Mouse (Mus musculus) forelimb bud, embryonic 11.5 days (tissue): ENCODE measurements at regions not wholly inside any gene's neighbourhood (a gene's known extent, or its start where the extent isn't known, plus 50 kb on each side); places are given as distances from the start of the nearest gene placed in this dataset.

Source experiments
- DNase-seq: peaks from one replicate; pipeline ENCODE4 v3.0.0-alpha.2; 2012; ENCODE audit warnings: low read depth, low spot score

DNA sequence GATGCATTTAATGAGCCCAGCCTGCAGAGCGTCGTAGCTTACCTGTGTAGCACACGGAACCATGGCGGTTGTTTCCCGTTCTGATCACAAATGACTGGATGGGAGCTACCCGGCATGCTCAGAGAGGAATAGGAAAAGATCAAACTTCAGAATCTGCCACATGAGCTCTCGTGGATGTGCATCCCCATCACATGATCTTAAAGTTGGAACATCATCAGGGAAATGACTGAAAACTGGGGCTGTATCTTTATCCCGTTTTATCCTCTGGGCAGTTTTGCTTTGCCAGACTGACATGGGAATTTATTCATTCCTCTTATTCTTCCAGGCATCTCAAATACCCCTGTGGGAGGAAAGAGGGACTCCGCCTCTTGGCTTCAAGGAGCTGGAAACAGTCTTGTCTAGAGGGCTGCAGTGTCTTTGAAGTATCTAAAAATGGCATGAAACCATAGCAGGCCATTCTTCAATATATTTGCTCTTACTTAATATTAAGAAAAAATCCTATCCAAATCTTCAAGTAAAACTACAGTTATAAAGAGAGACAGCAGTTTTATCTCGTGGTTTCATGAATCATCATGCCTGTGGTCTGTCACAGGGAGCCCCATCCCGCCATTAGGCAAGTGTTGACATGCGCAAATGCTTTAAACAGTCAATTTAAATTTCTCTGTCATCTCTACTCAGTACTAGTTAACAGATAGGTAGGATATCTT is 339.4 kb downstream of the Foxo1 start:
- no peak for DNase-seq

- DNase-seq, result no peak
These were observed 337.2 kb downstream of the Foxo1 start for GRCm38 (mm10) chr3:52605261-52605771.

- peak; percentile 52 for DNase-seq
These were observed 335.1 kb downstream of the Foxo1 start for GRCm38 (mm10) chr3:52603244-52603704.

DNA sequence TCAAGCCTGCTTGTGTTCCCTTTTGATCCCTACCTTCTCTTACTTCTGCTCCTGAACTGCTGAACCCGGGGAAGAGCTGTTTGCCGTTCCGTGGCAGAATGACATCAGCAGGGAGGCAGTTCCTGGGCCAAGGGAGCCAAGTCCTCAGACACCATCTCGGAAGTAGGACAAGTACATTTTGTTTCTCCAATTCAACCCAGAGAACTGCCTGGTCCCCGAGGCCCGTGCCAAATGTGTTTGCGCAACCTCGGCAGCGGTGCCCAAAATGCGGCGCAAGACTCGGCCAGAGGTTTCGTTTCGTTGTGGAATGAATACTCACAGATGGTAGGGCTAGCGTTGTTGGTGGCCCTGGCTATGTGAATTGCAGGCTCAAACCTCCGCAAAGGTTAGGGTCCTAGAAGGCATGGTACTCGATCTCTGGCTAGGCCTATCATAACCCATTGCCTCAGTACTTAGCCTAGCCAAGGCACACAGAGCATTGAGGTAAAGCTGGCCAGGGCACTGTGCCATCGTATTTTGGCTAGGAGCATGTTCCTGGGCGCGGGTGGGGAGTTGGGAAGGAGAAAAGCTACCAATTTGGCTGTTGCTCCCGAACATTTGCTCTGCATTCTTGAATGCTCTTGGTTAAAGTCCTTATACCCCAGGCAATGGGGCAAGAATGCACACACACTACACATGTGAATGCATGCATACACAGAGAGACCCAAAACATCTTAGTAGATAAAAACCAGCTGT is 333.0 kb downstream of the Foxo1 start:
- no peak for DNase-seq

DNA sequence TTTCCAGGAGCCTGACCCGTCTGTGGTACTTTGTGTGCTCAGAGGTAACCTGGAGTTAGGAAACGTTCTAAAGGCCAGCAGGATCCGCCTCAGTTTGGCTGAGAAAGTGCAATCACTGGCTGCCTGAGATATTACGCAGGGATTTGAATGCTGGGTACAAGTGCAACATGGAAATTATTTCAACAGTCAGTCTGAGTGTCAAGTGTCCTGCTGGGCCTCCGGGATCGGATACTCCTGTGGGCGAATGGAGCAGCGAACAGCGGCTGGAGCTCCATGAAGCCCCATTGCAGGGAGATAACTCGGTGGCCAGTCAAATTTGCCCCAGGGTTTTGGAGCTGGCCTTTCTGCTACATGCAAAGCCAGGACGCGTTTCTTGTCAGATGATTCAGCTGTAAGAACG is 332.4 kb downstream of the Foxo1 start:
- DNase-seq, result no peak

DNA sequence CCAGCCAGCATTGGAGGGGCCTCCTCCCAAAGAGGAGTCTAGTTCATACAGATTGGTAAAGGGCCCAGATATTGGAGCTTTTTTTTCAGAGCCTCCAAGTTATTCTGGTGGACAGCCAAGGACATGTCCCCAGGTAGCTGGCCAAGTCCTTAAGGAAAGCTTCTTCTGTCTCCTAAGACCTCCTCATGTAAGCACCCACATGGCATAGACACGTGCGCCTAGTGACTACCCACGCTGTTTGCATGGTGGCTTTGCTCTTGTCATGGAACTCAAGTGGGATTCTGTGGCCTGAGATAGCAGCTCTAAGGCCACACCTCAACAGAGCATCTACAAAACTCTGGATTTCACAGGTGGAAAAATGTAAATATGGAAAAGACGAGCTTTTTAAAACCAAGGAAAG is 332.0 kb downstream of the Foxo1 start:
- no peak for DNase-seq

DNA sequence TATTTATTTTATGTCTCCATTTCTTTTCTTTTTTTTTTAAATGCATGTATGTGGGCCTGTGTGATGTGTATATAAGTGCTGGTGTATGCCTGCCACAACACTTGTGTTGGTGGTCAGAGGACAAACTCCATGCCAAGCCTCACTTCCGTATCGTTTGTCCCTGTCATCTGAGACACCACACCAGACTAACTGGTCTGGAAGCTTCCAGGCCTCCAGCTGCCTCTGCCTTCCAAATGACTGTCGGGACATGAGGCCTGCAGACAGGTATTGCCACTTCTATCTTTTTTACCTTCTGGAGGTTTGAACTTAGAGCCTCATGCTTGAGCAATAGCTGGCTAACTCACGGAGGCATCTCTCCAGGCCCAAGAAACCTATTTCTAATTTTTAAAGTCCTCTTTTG is 318.3 kb downstream of the Foxo1 start:
- no peak for DNase-seq

GRCm38 (mm10) chr3:52579917-52580316 is 311.8 kb downstream of the Foxo1 start:
- no peak for DNase-seq

DNA sequence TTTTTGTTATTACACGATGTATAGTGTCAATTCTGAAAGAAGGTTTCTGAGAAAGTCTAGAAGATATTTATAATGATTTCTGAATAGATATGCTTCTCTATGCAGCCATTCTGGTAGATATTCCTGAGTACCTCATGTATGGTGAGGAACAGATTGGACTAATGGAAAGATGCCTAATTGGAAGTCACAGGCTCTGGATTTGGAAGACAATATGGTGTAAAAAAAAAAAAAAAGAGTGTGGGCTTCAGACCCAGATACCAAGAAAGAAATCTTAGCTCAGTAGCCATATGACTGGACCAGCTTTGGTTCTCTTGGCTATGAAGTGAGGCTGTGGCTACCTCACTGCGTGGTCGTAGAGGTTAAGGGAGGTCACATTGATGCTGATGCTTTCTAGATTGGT is 311.0 kb downstream of the Foxo1 start:
- DNase-seq, result no peak

DNA sequence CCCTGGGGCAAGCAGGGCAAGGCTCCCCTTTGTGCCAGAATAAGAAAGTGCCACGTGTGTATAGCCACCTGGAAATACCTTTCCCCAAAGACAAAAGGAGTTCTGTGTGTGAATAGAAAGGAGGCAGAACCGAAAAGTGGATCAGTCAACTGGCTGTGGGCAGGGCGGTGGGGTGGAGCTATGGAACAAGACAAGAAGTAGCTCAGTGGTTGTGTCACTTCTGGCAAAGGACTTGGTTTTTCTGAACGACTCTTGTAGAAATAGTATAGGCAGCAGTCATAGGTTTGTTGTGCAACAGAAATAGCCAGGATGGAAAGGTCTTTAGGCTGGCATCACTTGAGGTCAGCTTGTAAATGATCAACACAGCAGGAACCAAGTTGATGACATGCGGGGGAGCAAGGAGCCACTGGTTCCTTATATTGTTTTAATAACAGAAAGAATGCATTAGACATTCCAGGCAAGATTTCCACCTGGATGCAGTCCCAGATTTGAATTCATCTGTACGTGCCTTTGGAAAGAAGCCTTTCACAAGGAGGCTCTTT is 308.6 kb downstream of the Foxo1 start:
- no peak for DNase-seq

GRCm38 (mm10) chr3:52575237-52575798 is 307.2 kb downstream of the Foxo1 start:
- no peak for DNase-seq

DNA sequence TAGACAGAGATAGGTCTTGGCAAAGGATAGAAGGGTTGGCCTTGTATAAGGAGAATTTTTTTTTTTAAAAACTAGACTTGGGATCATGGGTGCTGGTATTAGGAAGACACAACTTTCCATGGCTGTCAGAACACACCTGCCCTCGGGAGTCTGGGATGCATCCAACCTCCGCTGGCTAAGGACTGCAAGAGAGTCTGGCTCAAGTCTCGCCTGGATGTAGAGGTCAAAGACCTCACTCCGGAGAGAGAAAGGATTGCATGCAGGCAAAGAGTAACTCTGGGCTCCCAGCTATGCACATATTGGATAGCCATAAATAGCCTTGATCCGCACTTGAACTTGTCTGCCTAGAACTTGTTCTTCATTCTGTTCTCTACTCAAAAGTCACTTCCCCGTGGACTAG is 306.2 kb downstream of the Foxo1 start:
- DNase-seq, result no peak

DNA sequence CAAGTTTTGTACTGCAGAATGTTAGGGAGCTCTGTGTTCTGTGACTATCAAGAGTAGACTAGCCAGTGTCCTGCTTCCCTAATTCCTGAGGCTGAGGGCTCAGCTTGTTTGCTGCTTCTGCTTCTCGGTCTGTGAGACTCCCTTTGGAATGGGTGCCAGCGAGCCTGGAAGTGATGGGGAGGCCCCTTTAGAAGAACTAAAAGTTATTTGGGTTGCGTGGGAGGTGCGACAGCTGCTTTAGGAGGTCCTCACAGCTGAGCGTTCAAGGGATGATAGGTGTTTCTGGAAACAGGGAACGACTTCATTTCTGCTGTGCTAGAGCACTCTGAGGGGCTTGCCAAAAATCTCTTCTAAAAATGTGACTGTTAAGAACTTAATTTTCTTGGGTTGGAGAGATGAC is 305.7 kb downstream of the Foxo1 start:
- DNase-seq, result no peak

- DNase-seq, result no peak
These were observed 304.7 kb downstream of the Foxo1 start for GRCm38 (mm10) chr3:52572514-52573485.

GRCm38 (mm10) chr3:52567606-52568372 is 299.7 kb downstream of the Foxo1 start:
- DNase-seq, result no peak

GRCm38 (mm10) chr3:52563595-52563994 is 295.5 kb downstream of the Foxo1 start:
- DNase-seq, result no peak

DNA sequence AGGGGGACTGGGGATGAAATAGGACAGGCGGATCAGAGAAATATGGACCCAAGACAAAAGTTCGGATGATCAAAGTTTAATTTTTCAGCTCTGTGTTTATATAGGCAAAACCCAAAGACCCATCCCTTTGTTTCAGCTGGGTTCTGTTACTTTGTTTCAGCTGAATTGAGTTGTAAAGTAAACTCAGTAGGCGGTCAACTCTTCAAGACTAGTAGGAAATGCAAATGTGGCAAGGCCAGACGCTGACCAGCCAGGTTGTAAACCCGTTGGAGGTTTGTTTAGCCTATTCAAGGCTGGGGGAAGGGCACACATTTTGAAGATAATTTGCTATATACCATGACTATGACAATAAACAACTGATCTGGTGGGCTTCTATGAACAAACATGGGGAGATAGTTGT is 294.7 kb downstream of the Foxo1 start:
- DNase-seq, result no peak

DNA sequence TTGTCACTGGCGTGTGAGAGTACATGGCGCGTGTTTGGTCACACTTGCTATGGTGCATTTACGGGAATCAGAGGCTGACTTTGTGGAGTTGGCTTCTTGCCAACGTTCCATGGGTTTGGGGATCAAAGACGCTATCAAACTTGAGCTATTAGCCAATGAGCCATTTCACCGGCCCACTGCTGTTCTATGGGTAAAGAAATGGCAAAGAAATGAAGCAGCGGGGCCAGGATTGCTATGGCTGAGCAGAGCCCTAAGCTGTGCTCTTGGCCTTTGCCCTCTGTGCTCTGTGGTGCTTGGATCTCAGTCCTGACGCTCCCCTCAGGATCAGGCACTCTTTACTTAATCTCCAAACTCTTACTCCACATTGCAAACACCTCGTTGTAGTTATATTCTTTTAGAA is 291.3 kb downstream of the Foxo1 start:
- DNase-seq, result no peak

DNA sequence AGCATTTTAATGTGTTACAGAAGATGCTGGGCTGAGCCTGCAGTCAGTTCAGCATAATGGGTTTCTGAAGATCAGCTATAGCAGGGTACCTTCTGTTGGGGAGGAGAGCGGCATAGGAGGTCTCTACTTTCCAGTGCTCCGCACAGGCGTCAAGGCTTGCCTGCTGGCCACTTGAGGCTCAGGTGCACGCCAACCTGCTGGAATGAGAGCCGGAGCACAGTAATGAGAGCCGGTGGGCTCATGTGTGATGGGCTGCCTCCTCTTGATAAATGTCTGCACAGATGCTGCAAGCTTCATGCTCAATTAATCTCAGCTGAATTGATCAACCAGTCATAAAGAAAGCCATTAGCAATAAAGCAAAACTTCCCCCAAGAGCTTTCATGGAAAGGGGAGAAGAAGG is 290.6 kb downstream of the Foxo1 start:
- no peak for DNase-seq

GRCm38 (mm10) chr3:52557296-52557695 is 289.2 kb downstream of the Foxo1 start:
- no peak for DNase-seq
